Mouse (Mus musculus) intestine, embryonic 15.5 days (tissue): ENCODE data around the gene Ptpn1. TPM values are rescaled to one million over a fixed set of nuclear protein-coding genes. Genes with fewer than 3 reads are reported as not detected.

Source experiments
- ATAC-seq: fragments of 200-750 bp; cut with Nextera tagmentation; 2 replicates; pipeline ENCODE4 v1.8.0; 2017; ENCODE audit warnings: moderate TSS enrichment, moderate library complexity
- H3K27ac ChIP-seq: fragments of 300-500 bp; sonication (generic); 2 replicates; pipeline ENCODE4 v1.5.1; 2015; ENCODE audit warnings: mild to moderate bottlenecking, inconsistent platforms
- H3K27me3 ChIP-seq: fragments of 300-500 bp; sonication (generic); replicated peaks from 2 replicates; pipeline ENCODE4 v1.6.1; 2015; ENCODE audit warnings: inconsistent platforms
- H3K36me3 ChIP-seq: fragments of 300-500 bp; sonication (generic); 2 replicates; pipeline ENCODE4 v1.6.1; 2015; ENCODE audit warnings: inconsistent platforms
- H3K4me1 ChIP-seq: fragments of 300-500 bp; sonication (generic); replicated peaks from 2 replicates; pipeline ENCODE4 v1.6.1; 2015; ENCODE audit warnings: inconsistent platforms
- H3K4me2 ChIP-seq: fragments of 300-500 bp; sonication (generic); replicated peaks from 2 replicates; pipeline ENCODE4 v1.6.1; 2015; ENCODE audit warnings: mild to moderate bottlenecking, inconsistent platforms
- H3K4me3 ChIP-seq: fragments of 300-500 bp; sonication (generic); replicated peaks from 2 replicates; pipeline ENCODE4 v1.5.1; 2015; ENCODE audit warnings: inconsistent platforms
- H3K9ac ChIP-seq: fragments of 300-500 bp; sonication (generic); 2 replicates; pipeline ENCODE4 v1.6.1; 2015; ENCODE audit warnings: inconsistent platforms
- H3K9me3 ChIP-seq: fragments of 300-500 bp; sonication (generic); 2 replicates; pipeline ENCODE4 v1.6.1; 2016; ENCODE audit warnings: inconsistent platforms
- WGBS: fragments of 180-500 bp; shearing (Covaris S2); methylation state at CpG from one replicate; pipeline ENCODE4 v1.1.7; 2015; 5-methylcytosine and 5-hydroxymethylcytosine counted together
- polyA plus RNA-seq: library from polyadenylated mRNA; unstranded; fragments of >200 nt; fragmentation: Nextera tagmentation; extraction: Ambion mirVana; gene quantifications from 2 replicates; pipeline ENCODE4 v1.2.1, GENCODE M21; 2015

The Ptpn1 gene
- polyA plus RNA-seq, 1 experiment from 2014 or later: 54.2 TPM

DNA sequence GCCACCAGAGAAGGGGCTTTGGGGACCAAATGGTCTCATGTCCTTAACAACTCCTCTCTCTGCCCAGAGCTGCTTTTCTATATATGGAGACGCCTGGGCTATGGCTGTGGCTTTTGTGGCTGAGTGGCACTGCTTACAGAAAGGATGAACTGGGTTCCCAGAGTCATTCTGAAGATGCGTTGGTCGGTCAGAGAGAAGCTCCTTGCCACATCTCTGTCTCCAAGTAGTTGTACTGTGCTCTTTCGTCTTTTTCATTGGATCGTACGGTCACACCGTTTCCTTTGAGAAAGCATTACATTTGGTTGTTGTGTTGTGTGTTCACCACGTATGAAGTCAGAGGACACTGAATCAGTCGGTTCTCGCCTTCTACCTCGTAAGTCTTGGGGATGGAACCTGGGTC lies 8.8 kb downstream of the Ptpn1 start:
- H3K27ac ChIP-seq: no peak overlapping the region
- H3K4me3 ChIP-seq: no peak overlapping the region
- H3K9ac ChIP-seq: no peak overlapping the region
- H3K36me3 ChIP-seq: no peaks in the 10 kb centered on the region
- H3K27me3 ChIP-seq: no peaks in the 10 kb centered on the region
- 91% methylated on average over 11 of the region's 11 CpGs for WGBS
- H3K9me3 ChIP-seq: no peaks in the 10 kb centered on the region
- peaks cover 35% of the 10 kb centered on the region for H3K4me1 ChIP-seq
- H3K4me2 ChIP-seq: no peak overlapping the region
- no peak for ATAC-seq

DNA sequence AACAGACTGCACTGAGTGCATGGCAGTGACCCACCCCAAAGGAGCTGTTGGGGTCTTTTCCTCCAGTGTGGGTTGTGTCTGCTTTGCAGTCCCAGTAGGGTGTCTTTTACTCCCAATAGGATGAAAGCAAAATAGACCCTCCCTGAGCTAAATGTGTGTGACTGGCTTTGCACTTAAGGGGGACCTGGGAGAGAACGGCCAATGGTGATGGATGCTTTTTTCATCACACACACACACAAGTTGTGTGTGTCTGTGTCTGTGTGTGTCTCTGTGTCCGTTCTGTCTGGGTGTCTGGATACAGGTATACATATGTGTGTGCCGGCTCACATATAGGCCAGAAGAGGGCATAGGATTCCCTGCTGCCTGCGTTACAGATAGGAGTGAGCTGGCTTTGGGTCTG lies 9.5 kb downstream of the Ptpn1 start:
- H3K4me1 ChIP-seq: peaks cover 35% of the 10 kb centered on the region
- H3K27me3 ChIP-seq: no peaks in the 10 kb centered on the region
- H3K9ac ChIP-seq: no peak overlapping the region
- H3K27ac ChIP-seq: no peak overlapping the region
- H3K4me3 ChIP-seq: no peak overlapping the region
- no peak overlapping the region for H3K4me2 ChIP-seq
- ATAC-seq: peak; percentile 26; the same call in 1 of the 2 replicates
- 71% methylated on average over 4 of the region's 4 CpGs for WGBS
- no peaks in the 10 kb centered on the region for H3K36me3 ChIP-seq
- H3K9me3 ChIP-seq: no peaks in the 10 kb centered on the region

GRCm38 (mm10) chr2:167941745-167942176 lies 9.9 kb downstream of the Ptpn1 start:
- no peaks in the 10 kb centered on the region for H3K36me3 ChIP-seq
- peak overlapping the region; percentile 42; the same call in 1 of the 2 replicates for H3K27ac ChIP-seq
- H3K9me3 ChIP-seq: no peaks in the 10 kb centered on the region
- H3K4me2 ChIP-seq: peak overlapping the region; percentile 28
- H3K4me3 ChIP-seq: no peak overlapping the region
- ATAC-seq: peak; percentile 34; the same call in 1 of the 2 replicates
- peaks cover 35% of the 10 kb centered on the region for H3K4me1 ChIP-seq
- H3K27me3 ChIP-seq: no peaks in the 10 kb centered on the region
- whole genome bisulfite sequencing: 41% methylated on average over 6 of the region's 6 CpGs
- H3K9ac ChIP-seq: no peak overlapping the region

- H3K9me3 ChIP-seq: no peaks in the 10 kb centered on the region
- peaks cover 39% of the 10 kb centered on the region for H3K4me1 ChIP-seq
- peak overlapping the region; percentile 28 for H3K4me2 ChIP-seq
- no peaks in the 10 kb centered on the region for H3K36me3 ChIP-seq
- 30% methylated on average over 8 of the region's 8 CpGs for WGBS
- no peak overlapping the region for H3K9ac ChIP-seq
- H3K27ac ChIP-seq: peak overlapping the region; percentile 42
- peak; percentile 60 for ATAC-seq
- H3K27me3 ChIP-seq: no peaks in the 10 kb centered on the region
- no peak overlapping the region for H3K4me3 ChIP-seq
These were observed 10.5 kb downstream of the Ptpn1 start for GRCm38 (mm10) chr2:167942199-167942925.

- Histone ChIP-seq H3K9ac (no peak overlapping the region), H3K4me2 (peak overlapping the region; percentile 28; the same call in 1 of the 2 replicates), H3K4me1 (peaks cover 45% of the 10 kb centered on the region), H3K9me3 (no peaks in the 10 kb centered on the region), H3K36me3 (no peaks in the 10 kb centered on the region), H3K27ac (peak overlapping the region; percentile 42; the same call in 1 of the 2 replicates), H3K4me3 (no peak overlapping the region), H3K27me3 (no peaks in the 10 kb centered on the region)
- no peak for ATAC-seq
- 60% methylated on average over 12 of the region's 12 CpGs for WGBS
These were observed 11.2 kb downstream of the Ptpn1 start for GRCm38 (mm10) chr2:167942926-167943633.

DNA sequence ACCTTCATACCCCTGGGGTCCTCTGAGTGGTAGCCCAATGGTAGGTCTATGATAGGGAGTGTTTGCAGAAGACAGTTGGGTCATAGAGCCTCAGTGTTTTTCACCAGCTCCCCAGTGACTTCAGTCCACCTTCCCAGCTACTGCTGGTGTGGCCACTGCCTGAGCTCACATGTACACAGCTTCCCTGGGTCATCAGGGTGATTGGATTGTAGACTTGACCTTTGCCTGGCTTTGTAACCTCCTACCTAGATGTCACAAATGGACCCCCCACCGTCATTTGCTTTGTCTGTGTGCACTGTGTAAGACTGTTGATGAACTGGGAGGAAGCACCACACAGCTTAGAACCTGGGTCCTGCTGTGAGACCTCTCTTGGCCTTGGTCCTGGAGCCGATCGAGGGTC lies 12.3 kb downstream of the Ptpn1 start:
- Histone ChIP-seq H3K9ac (no peak overlapping the region), H3K4me2 (no peak overlapping the region), H3K27ac (no peak overlapping the region), H3K4me1 (peaks cover 45% of the 10 kb centered on the region), H3K36me3 (no peaks in the 10 kb centered on the region), H3K9me3 (no peaks in the 10 kb centered on the region), H3K4me3 (no peak overlapping the region), H3K27me3 (no peaks in the 10 kb centered on the region)
- 84% methylated on average over 3 of the region's 3 CpGs for WGBS
- no peak for ATAC-seq

DNA sequence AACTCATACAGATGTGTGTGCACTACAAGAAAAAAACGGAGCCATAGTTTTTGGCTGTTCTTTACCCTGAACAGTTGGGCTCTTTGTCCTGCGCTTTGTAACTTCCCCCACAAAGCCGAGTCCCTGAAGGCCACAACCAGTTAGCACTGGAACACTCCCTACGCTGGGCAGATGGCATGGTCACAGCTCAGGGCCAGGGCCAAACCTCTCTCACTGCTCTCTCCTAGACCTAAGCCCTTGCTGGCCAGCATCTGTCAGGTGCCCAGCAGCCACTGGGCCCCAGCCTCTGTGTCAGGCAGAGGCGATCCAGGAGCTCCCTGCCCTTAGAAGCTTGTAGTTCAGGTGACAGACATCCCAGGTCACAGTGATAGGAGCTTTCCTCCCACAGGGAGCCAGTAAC lies 13.6 kb downstream of the Ptpn1 start:
- Histone ChIP-seq H3K9me3 (no peaks in the 10 kb centered on the region), H3K4me3 (no peak overlapping the region), H3K27me3 (no peaks in the 10 kb centered on the region), H3K27ac (no peak overlapping the region), H3K36me3 (no peaks in the 10 kb centered on the region), H3K4me1 (peaks cover 39% of the 10 kb centered on the region), H3K4me2 (no peak overlapping the region), H3K9ac (no peak overlapping the region)
- WGBS: 87% methylated on average over 5 of the region's 5 CpGs
- ATAC-seq: no peak

GRCm38 (mm10) chr2:167947251-167947650 lies 15.4 kb downstream of the Ptpn1 start:
- 57% methylated on average over 3 of the region's 3 CpGs for WGBS
- no peaks in the 10 kb centered on the region for H3K9me3 ChIP-seq
- no peaks in the 10 kb centered on the region for H3K36me3 ChIP-seq
- H3K27ac ChIP-seq: no peak overlapping the region
- H3K27me3 ChIP-seq: no peaks in the 10 kb centered on the region
- peak; percentile 39; the same call in 1 of the 2 replicates for ATAC-seq
- H3K4me1 ChIP-seq: peaks cover 26% of the 10 kb centered on the region
- H3K4me3 ChIP-seq: no peak overlapping the region
- no peak overlapping the region for H3K4me2 ChIP-seq
- H3K9ac ChIP-seq: no peak overlapping the region

DNA sequence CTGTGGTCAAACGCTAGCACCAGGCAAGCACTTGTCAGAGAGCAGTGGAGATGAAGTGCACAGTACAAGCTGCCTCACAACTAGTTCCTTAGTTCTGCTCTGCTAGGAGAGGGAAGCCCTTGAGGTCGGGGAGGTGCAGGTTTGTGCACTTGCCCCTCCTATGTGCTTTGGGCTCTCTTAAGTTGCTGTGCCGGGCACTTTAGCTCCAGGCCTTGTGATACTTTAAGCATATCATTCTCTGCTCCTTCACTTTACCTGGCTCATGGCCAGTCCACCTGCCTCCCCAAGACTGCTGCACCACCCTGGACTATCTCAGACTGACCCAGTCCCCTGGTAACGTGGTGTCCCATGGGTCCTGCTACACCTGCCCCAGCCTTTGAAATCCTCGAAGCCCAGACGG lies 16.2 kb downstream of the Ptpn1 start:
- no peak overlapping the region for H3K9ac ChIP-seq
- no peak for ATAC-seq
- H3K27ac ChIP-seq: no peak overlapping the region
- no peaks in the 10 kb centered on the region for H3K36me3 ChIP-seq
- no peak overlapping the region for H3K4me3 ChIP-seq
- no peak overlapping the region for H3K4me2 ChIP-seq
- peaks cover 18% of the 10 kb centered on the region for H3K4me1 ChIP-seq
- 75% methylated on average over 6 of the region's 6 CpGs for WGBS
- no peaks in the 10 kb centered on the region for H3K9me3 ChIP-seq
- no peaks in the 10 kb centered on the region for H3K27me3 ChIP-seq

GRCm38 (mm10) chr2:167948557-167948956 lies 16.7 kb downstream of the Ptpn1 start:
- no peaks in the 10 kb centered on the region for H3K9me3 ChIP-seq
- H3K4me2 ChIP-seq: no peak overlapping the region
- ATAC-seq: no peak
- H3K36me3 ChIP-seq: no peaks in the 10 kb centered on the region
- no peak overlapping the region for H3K9ac ChIP-seq
- 80% methylated on average over 13 of the region's 13 CpGs for WGBS
- H3K27ac ChIP-seq: no peak overlapping the region
- H3K27me3 ChIP-seq: no peaks in the 10 kb centered on the region
- H3K4me3 ChIP-seq: no peak overlapping the region
- H3K4me1 ChIP-seq: peaks cover 13% of the 10 kb centered on the region

- H3K4me3 ChIP-seq: no peak overlapping the region
- no peaks in the 10 kb centered on the region for H3K9me3 ChIP-seq
- no peak overlapping the region for H3K9ac ChIP-seq
- H3K27ac ChIP-seq: no peak overlapping the region
- no peak overlapping the region for H3K4me2 ChIP-seq
- H3K36me3 ChIP-seq: no peaks in the 10 kb centered on the region
- H3K27me3 ChIP-seq: no peaks in the 10 kb centered on the region
- H3K4me1 ChIP-seq: peaks cover 12% of the 10 kb centered on the region
- 51% methylated on average over 6 of the region's 6 CpGs for WGBS
- ATAC-seq: no peak
These were observed 17.4 kb downstream of the Ptpn1 start for GRCm38 (mm10) chr2:167949250-167949649.

DNA sequence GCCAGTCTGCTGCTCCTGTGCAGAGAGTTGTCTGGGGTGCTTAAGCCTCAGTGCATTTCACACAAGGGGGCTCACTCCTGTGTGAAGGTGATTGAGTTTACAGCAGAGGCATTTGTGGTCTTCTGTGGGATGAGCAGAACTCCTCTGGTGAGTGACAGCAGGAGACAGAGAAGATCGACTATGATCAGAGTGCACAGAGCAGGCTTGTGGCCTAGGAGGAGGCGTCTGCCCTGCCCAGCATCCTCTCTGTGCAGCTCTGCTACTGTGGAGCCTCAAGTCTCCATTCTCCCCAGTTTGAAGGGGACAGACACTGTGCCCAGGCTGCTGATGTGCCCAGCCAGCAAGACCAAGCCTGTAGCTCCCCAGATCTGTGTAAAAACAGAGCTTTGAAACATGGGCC lies 18.0 kb downstream of the Ptpn1 start:
- Histone ChIP-seq H3K4me3 (no peak overlapping the region), H3K9ac (no peak overlapping the region), H3K36me3 (no peaks in the 10 kb centered on the region), H3K9me3 (no peaks in the 10 kb centered on the region), H3K4me2 (no peak overlapping the region), H3K27me3 (no peaks in the 10 kb centered on the region), H3K27ac (no peak overlapping the region), H3K4me1 (peaks cover 12% of the 10 kb centered on the region)
- 71% methylated on average over 2 of the region's 2 CpGs for WGBS
- no peak for ATAC-seq
